In the genomic region with DNA sequence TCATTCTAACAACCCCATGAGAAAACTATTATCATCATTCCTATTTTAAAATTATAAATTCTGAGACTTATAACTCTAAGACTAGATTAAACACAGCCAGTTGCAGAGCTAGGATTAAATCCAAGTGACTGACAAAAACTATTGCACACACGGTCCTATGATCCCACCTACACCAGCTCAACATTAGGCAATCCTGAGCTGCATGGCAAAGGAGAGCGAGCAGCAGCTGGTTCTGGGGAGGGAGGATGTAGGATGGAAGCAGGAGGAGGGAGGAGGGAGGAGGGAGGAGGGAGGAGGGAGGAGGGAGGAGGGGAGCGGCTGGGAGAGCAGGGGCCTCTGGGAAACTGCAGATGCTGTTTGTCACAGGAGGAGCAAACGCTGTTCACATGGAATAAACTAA, we compare ENCODE assay signal across 19 mouse cellular contexts.
"Had no signal": no experiment of that assay in that cellular context is flagged by ENCODE, and none has a peak within 500 bp of the region (broad histone marks: within the 10 kb centered on the region; RNA-seq: fewer than 3 reads in every experiment).

No protein-coding gene starts in this region.

- DNase-seq: kidney, adult 11 months; kidney, adult 9 months; kidney, postnatal 14 days; liver; lung, adult 18-20 months; lung, postnatal 10 days; lung, postnatal 36 days; midbrain, embryonic 14.5 days; right cerebral cortex, postnatal 25 days; spleen, adult 18-20 months; thymus, adult 18-20 months; thymus, postnatal 36 days had no signal

- H3K4me1 ChIP-seq: intestine, embryonic 15.5 days; limb, embryonic 10.5 days; limb, embryonic 13.5 days; liver, embryonic 12.5 days; liver, embryonic 15.5 days; lung, embryonic 15.5 days; stomach, embryonic 15.5 days had no signal

- ATAC-seq: intestine, embryonic 15.5 days; liver, embryonic 12.5 days had no signal

- H3K4me3 ChIP-seq: intestine, embryonic 15.5 days; limb, embryonic 10.5 days; limb, embryonic 13.5 days; liver, embryonic 12.5 days; liver, embryonic 15.5 days; lung, embryonic 15.5 days; stomach, embryonic 15.5 days had no signal

- H3K27ac ChIP-seq: intestine, embryonic 15.5 days; limb, embryonic 10.5 days; limb, embryonic 13.5 days; liver, embryonic 12.5 days; liver, embryonic 15.5 days; lung, embryonic 15.5 days; stomach, embryonic 15.5 days had no signal

- H3K27me3 ChIP-seq: intestine, embryonic 15.5 days; limb, embryonic 13.5 days; liver, embryonic 12.5 days; liver, embryonic 15.5 days; lung, embryonic 15.5 days; stomach, embryonic 15.5 days had no signal
